Mouse (Mus musculus): ENCODE measurements around the gene Copb1.
"Not testable (repeated sequence)": the region's sequence is repeated elsewhere in the genome, so short reads cannot be mapped to it uniquely, and the experiment has no call there.

Gene Copb1

DNA sequence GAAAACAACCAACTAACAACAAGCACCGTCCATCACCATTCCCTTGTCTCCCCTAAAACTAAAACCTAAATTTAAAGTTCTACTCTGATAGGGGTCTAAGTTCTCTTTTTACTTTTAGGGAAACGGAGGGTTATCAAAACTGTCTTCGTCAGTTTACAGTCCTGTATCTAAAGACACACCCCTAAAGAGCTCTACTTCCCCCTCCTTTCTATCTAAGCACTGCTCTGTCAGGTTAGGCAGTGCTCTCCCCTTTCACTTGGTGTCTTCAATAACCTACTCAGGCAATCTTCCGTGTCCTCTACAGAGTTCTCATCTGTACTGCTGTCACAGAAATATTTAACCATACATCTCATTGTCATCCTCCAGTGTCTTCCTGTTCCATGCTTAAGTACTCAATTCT lies 34.1 kb downstream of the Copb1 start:
- DNase-seq (ENCODE audit: extremely low spot score, low read depth, low spot score): no peak

DNA sequence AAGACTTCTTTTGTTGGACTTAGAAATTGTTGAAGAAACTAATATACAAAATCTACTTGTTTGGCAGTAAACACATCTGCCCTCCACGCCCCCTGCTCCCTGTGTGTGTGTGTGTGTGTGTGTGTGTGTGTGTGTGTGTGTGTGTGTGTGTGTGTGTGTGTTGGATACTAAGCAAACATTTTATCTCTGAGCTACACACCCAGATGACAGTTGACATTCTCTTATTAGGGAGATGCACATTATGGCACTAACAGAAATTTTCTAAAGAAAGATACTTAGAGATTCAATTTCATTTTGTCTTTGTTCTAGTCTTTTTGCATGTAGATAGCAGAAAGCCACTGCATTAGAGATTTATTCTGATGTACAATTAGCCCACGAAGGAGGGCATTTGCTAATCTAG lies 37.6 kb downstream of the Copb1 start:
- DNase-seq (ENCODE audit: extremely low spot score, low read depth, low spot score): no peak

DNA sequence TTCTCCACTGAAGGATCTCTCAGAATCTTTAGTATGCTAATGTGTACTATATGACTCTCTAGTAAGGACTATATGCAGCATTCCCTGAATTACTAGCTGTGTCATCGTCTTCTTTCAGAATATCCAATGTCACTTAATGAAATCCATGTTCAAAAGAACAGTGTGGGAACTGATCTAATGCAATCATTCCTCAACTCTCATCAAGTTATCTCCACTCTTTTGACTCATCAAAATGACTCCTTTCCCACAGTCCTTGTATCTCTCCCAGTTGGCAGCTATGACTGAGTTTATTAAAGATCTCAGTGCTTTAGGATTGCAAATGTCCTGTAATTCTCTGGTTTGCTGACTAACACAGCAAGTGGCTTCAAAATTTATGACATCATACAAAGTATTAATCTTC lies 40.1 kb downstream of the Copb1 start:
- no peak for DNase-seq (ENCODE audit: extremely low spot score, low read depth, low spot score)

DNA sequence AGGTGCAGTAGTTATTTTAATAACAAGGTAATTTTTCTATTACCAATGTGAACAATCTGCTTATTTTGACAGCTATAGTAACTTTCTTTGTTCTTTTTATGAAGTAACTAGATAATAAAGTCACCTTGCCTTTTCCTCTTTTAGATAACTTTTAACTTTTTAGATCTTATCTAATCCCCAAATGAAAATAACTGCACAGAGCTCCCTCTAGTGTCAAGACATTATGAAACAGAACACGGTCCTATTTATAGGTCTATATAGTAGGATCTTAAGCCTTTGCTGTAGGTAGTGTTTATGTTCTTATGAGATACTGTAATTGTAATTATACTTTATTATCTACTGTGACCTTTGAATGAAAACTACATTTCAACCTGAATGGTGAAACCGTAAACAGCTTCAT lies 41.0 kb downstream of the Copb1 start:
- DNase-seq (ENCODE audit: extremely low spot score, low read depth, low spot score): peak; percentile 8

DNA sequence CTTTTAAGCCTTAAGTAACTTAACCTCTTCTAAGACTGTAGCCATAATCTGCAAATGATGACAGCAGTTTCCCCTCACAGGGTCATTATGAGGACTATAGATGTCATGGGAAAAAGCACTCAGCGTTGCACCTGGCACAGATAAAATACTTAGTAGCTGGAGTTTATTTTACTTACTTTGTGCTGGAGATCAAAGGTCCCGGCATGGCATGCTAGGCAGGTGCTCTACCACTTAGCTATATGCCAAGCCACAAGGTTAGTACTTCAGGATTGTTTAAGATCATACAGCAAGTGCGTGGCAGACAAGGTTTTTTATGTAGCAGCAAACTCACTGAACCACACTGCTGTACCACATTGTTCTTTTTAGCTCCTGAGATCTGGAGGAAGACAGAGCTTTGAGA lies 43.9 kb downstream of the Copb1 start:
- DNase-seq (ENCODE audit: extremely low spot score, low read depth, low spot score): no peak

DNA sequence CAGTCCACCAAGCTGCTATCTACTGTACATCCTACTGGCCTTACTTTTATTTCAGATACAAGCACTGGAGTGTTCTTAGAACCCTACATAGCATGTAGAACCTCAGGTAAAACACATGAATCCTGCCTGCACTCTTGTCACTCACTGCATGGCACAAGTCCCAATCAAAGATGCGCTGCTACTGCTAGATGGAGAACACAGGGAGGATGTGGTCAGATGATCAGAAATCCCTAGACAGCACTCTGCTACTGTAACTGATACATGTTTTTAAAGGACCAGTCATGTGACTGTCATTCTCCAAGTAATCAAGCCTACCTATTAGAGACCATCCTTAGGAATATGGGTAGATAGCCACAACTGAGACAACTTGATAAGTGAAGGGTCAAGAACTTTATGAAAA lies 44.7 kb downstream of the Copb1 start:
- no peak for DNase-seq (ENCODE audit: extremely low spot score, low read depth, low spot score)

DNA sequence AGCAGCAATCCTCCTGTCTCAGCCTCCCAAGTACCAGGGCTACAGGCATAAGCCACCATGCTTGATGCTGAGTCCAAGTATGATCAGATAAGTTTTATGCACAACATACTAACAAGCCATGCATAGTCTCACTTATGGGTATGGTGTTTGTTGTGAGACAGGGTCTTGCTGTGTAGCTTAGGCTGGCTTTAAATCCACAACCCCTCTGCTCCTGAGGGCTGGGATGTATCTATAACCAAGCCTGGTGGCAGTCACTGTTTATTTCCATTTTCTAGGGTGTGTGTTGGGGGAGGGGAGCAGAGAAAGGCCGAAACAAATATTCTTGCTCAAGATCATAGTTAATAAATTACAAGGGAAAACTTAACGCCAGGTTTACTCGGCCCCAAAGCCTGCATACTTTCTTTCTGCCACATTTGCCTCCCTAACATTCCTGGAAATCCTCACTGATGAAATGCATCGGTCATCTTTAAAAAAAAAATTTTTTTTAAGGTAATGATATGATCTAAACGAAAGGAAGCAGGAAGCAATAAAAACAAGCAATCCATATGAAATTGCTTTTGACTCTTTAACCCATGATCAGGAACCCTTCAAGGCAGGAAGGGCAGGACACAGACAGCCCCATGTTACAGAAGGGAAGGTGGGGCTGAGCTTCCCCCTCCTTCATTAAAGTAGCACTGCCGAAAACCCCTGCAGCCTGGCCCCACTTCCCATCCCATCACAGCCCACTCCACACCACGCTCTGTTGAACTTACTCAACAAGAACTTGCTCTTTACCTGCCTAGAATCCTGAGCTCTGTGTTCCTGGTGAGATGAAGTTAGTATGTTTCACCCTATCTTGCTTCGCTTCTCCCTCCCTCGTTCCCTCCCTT lies 50.8 kb downstream of the Copb1 start:
- DNase-seq (ENCODE audit: extremely low spot score, low read depth, low spot score): no peak

DNA sequence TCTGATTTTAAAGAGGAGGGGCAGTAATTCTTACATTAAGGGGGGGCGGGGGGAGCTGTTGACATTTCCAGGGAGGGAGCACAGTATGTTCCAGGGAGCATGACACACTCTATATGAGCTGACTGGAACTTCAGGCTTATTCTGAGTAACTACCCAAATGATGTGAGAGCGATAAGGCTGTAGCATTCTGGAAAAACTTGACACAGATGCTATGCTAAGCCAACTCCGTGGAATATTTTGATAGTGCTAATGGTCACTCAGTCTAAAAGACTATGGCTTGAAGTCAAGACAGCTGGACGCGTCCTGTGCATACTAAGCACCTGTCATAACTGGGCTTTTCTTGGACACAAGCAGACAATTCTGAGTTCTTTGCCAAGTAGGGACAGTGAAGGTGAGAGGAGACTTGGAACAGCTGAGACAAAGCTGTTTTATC lies 51.5 kb downstream of the Copb1 start:
- DNase-seq (ENCODE audit: extremely low spot score, low read depth, low spot score): no peak

DNA sequence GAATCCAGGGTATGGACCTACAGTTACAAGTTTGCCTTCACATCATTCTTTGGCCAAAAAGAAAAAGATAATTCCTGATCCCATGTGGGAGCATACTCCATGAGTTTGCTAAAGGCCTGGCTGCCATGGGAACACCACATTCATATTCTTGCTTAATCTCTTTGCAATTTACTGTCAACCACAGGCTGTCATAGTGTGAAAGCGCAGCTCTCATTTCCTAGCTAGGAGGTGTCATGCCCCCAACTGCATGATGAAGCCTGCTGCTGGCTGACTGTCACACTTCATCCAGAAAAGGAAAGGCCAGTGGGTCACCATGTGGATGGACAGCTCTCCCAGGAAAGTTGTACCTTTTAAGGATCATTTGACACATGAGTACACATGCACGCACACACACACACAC lies 53.9 kb downstream of the Copb1 start:
- no peak for DNase-seq (ENCODE audit: extremely low spot score, low read depth, low spot score)

DNA sequence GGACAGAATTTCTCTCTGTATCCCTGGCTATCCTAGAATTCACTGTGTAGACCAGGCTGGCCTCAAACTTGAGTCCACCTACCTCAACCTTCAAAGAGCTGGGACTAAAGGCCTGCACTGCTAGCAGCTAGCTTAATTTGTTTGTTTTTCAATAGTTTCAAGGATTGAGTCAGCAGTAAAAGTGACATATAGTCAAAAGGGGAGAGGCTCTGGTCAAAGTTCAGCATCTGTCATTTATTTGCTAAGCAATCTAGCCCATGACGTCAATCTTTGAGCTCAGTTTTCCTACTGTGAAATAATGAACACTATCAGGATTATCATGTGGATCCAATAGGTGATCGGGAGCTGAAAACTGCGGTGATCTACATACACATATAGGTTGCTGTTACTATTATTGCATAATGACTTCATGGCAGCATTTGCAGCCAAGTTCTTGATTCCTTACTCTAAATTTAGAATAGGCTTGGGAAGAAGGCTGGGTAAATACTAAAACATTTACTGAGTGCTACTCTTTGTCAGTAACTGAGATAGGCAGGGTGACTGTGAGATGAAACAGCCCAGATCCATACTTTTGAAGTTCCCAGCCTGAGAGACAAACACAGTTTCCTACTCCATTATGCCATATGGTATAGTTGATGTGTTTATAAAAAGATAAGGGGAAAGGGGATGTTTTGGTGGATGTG lies 54.9 kb downstream of the Copb1 start:
- DNase-seq (ENCODE audit: extremely low spot score, low read depth, low spot score): no peak

DNA sequence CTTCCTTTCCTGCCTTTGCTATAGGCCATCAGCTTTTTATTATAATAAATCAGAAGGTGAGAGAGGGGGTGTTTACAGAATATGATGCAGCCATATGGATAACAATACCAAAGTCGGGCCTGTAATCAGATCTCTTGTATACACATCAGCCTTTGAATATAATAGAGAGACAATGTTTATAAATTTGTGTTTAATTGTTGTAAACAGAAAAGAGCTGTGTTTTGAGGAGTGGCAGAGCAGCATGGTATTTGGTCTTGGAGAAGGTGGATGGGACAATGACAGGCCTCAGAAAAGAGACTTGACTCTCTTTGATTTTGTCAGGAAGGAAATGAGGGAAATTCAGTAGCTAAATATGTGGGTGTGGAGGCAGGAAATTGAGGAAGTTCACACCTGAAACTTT lies 56.3 kb downstream of the Copb1 start:
- DNase-seq (ENCODE audit: extremely low spot score, low read depth, low spot score): no peak

DNA sequence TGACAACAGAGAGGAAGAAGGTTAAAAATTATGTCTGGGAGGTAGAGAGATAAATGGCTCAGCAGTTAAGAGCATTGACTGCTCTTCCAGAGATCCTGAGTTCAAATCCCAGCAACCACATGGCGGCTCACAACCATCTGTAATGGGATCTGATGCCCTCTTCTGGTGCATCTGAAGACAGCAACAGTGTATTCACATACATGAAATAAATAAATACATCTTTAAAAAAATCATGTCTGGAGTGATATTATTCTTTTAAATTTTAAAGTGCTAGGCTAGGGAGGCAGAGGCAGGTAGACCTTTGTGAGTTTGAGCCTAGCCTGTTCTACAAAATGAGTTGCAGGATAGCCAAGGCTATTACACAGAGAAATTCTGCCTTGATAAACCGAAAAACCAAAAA lies 57.9 kb downstream of the Copb1 start:
- DNase-seq (ENCODE audit: extremely low spot score, low read depth, low spot score): not testable (repeated sequence)

DNA sequence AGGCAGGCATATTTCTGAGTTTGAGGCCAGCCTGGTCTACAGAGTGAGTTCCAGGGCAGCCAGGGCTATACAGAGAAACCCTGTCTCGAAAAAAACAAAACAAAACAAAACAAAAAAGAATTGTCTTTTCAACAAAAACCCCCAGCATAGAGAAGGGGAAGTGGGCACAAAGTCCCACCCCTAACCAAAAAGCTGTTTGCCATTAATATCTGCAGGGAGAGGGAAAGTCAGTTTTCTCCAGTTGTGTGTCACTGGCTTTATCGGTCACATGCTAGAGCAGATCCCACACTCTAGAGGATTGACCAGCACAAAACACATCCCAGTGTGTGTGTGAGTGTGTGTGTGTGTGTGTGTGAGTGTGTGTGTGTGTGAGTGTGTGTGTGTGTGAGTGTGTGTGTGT lies 59.7 kb downstream of the Copb1 start:
- DNase-seq (ENCODE audit: extremely low spot score, low read depth, low spot score): not testable (repeated sequence)

DNA sequence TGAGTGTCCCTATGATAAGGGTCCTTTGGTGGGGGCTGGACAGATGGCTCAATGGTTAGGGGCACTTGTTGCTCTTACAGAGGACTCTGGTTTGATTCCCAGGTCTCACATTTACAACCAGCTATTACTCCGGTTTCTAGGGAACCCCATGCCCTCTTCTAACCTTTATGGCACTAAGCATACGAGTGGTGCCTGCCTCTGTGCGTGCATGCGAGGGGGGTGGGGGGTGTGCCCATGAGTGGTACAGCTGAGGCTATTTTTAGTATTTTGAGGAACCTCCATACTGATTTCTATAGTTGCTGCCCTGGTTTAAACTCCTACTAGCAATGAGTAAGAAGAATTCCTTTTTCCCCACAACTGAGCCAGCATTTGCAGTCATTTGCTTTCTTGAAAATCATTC lies 60.3 kb downstream of the Copb1 start:
- DNase-seq (ENCODE audit: extremely low spot score, low read depth, low spot score): no peak

DNA sequence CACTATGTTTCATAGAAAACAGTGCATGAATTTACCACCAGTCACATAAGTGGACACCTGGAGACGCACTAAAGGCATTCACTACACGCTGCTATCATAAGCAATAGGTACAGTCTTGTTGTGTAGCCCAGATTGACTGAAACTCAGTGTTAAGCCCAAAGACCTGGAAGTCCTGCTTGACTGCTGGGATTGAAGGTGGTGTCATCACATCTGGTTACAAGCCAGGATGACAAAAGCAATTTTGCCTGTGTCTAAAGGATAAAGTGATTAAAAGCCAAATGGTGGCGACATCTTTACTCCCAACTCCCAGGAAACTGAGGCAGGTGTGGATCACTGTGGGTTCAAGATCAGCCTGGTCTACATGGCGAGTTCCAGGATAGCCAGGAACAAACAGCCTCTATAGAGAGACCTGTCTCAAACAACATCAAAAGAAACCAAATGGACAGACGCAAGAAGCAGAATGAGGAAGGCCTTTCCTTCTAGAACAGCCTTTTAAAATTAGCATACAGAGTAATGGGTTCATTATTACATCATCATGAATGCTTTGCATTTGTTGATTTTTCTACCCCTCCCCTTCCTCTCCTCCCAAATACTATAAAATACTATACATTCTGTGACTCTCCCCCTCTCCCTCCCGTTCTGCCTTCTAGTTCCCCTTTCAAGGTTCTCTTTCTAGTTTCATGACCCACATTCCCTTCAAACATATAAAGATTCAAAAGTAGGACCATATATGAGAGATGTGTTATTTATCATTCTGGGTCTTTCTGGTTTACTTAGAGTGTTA lies 61.0 kb downstream of the Copb1 start:
- no peak for DNase-seq (ENCODE audit: extremely low spot score, low read depth, low spot score)

DNA sequence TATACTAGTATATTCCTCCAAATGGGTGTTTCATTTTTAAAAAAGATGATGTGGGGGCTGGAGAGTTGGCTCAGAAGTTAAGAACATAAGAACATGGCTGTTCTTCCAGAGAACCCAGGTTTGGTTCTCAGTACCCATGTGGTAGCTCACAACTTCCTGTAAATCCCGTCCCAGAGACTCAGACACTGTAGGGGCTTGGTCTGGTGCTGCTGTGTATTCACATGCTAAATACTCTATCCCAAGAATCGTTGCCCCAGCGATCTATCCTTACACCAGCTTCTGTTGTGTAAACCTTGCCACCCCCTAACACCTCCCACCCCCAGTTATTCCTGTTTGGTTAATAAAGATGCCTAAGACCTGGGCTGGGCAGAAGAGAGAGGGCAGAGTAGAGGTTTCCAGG lies 61.9 kb downstream of the Copb1 start:
- DNase-seq (ENCODE audit: extremely low spot score, low read depth, low spot score): no peak

DNA sequence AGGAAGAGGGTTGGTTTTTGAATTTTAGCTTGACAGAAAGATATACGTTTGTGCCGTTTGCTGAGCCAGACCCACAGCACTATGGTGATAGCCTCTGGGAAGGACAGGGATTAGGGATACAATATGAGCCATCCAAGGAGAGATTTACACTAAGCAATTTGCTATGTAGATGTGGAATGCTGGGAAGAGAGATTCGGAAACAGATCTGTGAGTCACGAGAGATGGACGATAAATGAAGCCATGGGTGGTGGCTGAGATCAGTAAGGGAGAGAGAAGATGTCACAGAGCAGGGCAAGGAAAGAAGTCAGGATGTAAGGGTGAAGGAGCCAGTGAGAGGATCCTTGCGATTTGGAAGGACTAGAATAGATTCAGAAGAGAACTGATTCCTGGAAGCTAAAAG lies 71.1 kb downstream of the Copb1 start:
- DNase-seq (ENCODE audit: extremely low spot score, low read depth, low spot score): no peak

DNA sequence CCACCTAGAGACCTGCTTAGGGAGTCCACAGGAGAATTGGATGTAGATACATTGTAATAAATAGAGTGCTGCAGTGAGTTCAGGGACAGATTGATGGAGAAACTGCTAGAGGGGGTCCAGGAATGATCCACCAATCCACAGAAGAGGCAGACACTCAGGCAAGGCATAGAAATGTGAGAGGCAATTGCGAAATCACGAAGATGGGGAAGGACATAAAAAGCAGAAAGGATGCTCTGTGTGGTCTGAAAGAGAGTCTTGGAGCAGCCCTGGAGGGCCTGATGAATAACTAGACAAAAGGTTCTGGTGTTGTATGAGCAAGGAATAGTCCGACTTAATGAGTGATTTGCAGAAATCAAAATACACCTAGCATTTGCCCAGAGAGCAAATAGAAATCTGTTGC lies 71.8 kb downstream of the Copb1 start:
- no peak for DNase-seq (ENCODE audit: extremely low spot score, low read depth, low spot score)

DNA sequence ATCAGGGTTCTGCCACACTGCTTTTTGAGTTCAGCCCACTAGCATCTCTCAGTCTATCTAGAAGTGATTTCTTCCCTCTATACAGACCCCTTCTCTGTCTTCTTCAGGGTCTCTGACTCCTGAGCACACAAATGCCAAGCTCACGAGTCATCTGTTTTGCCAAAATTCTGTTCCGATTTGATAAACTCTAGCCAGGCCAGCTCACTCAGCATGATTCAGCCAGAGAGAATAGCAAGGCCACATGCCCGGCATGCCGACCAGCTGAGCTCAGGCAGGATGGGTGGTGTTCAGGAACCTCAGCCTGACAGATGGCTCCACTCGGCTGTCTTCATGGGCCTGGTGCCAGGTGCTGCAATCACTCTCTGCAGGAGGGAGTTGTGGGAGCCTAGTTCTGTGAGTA lies 73.1 kb downstream of the Copb1 start:
- DNase-seq (ENCODE audit: extremely low spot score, low read depth, low spot score): no peak

DNA sequence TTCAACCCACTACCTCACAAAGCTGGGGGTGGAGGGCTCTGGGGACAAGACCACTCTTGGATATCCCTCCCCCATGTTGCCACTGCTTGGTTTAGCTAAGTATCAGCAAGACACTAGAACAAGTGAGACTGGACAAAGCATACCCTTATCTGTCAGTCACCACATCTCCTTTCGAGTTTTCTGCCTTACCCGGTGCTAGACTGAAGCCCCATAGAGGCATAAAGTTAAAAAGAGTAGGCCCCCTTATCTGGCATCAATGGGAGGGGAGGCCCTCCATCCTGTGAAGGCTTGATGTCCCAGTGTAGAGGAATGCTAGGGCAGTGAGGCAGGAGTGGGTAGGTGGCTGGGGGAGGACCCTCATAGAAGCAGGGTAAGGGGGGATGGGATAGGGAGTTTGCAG lies 77.9 kb downstream of the Copb1 start:
- no peak for DNase-seq (ENCODE audit: extremely low spot score, low read depth, low spot score)

DNA sequence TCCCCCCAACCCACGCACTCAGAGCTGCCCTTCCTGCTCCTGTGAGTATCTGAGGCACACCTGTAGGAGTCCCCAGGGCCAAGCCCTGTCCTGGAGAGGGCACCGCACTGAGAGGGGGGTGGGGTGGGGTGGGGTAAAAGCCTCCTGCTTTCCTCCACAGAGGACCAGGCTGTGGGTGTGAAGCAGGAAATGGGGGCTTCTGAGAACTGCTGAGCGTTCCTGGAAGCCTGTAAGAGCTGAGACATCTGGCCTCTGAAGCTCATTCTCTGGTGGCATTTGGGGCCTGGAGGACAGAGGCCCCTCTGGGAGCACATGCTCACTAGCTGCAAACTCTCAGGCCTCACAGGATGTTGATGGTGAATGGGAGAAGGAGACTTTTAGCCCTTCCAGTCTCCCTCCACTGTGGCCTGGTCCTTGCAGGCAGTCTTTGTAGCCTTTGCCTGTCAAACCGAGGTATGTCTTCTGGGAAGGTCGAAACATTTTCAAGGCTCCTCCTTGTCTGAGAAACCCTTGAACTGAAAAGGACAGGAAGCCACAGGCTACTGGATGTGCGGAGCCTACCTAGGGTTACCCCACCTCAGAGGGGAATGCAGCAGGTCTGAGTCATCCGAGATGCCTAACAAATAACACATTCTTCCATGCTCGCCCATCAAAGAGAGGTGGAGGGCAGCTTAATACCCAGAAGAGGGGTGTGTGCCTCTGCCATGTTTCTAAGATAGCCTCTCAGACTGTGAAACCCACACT lies 83.0 kb downstream of the Copb1 start:
- DNase-seq (ENCODE audit: extremely low spot score, low read depth, low spot score): no peak
